Mouse (Mus musculus) thymus, adult 2 months (tissue): ENCODE data around the gene Galns.

Source experiments
- CTCF ChIP-seq: fragments of 200-500 bp; IDR thresholded peaks from 2 replicates; pipeline ENCODE4 v1.5.1; 2012; ENCODE audit warnings: mild to moderate bottlenecking, control low read depth, low read length, moderate library complexity, borderline replicate concordance; ENCODE audit not compliant: control insufficient read depth, poor library complexity, insufficient read depth; ENCODE audit errors: extremely low read depth
- POLR2A ChIP-seq: fragments of 200-500 bp; IDR thresholded peaks from 2 replicates; pipeline ENCODE4 v1.6.1; 2012; ENCODE audit warnings: mild to moderate bottlenecking, low read length, control low read depth, moderate library complexity; ENCODE audit not compliant: control insufficient read depth, poor library complexity, insufficient read depth; ENCODE audit errors: extremely low read depth

DNA sequence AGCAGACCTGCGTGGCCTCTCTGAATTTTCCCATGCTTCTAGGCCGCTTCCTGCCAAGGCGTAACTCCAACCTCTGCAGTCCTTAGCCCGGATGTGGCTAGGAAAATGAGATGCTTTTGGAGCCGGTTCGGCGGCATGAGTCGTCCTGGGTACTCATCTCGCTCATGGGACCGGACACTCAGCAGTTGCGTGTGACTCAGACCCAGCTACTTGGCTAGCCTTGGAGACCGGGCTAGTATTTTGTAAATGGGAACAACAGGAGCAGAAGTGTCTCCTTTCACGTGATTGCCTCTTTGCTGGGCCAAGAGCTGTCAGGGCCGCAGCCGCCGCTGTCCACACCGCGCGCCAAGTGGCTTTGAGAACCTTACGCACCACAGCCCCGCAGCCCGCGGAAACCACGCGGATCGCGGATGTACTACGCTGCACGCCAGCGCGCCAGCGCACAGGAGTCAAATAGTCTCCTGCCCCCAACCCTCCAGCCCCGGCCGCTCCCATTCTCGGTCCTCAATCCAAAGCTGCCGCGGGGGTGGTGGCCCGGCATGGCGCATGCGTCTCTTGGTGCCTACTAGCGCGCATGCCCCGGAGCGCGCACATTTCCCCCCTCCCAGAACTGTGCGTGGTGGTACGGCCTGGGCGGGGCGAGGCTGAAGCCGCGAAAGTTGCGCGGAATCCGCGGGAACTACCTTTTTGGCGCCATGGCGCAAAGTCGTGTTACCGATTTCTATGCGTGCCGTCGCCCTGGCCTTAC, 43.7 kb downstream of the Galns start, which contains the start of gene Cdt1:
- TF ChIP-seq CTCF (0 out of 2 replicates have a peak, but pooled peaks have one; percentile 12), POLR2A (peak; percentile 54; the same call in 1 of the 2 replicates)
